Mouse (Mus musculus) small intestine, adult 2 months (tissue): ENCODE measurements around the gene 4931414P19Rik. TPM values are rescaled to one million over a fixed set of nuclear protein-coding genes. Genes with fewer than 3 reads are reported as not detected.
A peak's percentile ranks its signal among the peaks of the same experiment; 100 is the strongest.

Experiments used
- H3K27ac ChIP-seq: fragments of 200-500 bp; 2 replicates; pipeline ENCODE4 v1.5.1; 2012; ENCODE audit warnings: low read depth, low read length, control low read depth, inconsistent platforms; ENCODE audit not compliant: insufficient read depth
- H3K27me3 ChIP-seq: fragments of 200-500 bp; 2 replicates; pipeline ENCODE4 v1.6.1; 2012; ENCODE audit warnings: mild to moderate bottlenecking, moderate library complexity, low read length, inconsistent platforms; ENCODE audit not compliant: control insufficient read depth, insufficient read depth
- H3K36me3 ChIP-seq: fragments of 200-500 bp; 2 replicates; pipeline ENCODE4 v1.6.1; 2012; ENCODE audit warnings: mild to moderate bottlenecking, low read length, control low read depth, inconsistent platforms; ENCODE audit not compliant: control insufficient read depth, insufficient read depth
- H3K4me1 ChIP-seq: fragments of 200-500 bp; 2 replicates; pipeline ENCODE4 v1.6.1; 2012; ENCODE audit warnings: low read length, inconsistent platforms, mixed read lengths; ENCODE audit not compliant: control insufficient read depth, insufficient read depth, insufficient read length
- H3K4me3 ChIP-seq: fragments of 200-500 bp; 2 replicates; pipeline ENCODE4 v1.5.1; 2012; ENCODE audit warnings: low read depth, mild to moderate bottlenecking, control low read depth, inconsistent platforms, low read length, moderate library complexity
- CTCF ChIP-seq: fragments of 200-500 bp; IDR thresholded peaks from 2 replicates; pipeline ENCODE4 v1.5.1; 2012; ENCODE audit warnings: low read depth, mild to moderate bottlenecking, control low read depth, inconsistent platforms, low read length, moderate library complexity, mixed read lengths; ENCODE audit not compliant: insufficient replicate concordance, insufficient read length; ENCODE audit errors: extremely low read depth
- POLR2A ChIP-seq: fragments of 200-500 bp; IDR thresholded peaks from 2 replicates; pipeline ENCODE4 v1.6.1; 2012; ENCODE audit warnings: low read depth, mild to moderate bottlenecking, control low read depth, inconsistent platforms, low read length, moderate library complexity
- WGBS: fragments of 180-500 bp; shearing (Covaris S2); methylation state at CpG from one replicate; pipeline ENCODE4 v1.1.7; 2018; 5-methylcytosine and 5-hydroxymethylcytosine counted together
- polyA plus RNA-seq: library from polyadenylated mRNA; depleted of rRNA; stranded (reverse); fragments of >200 nt; gene quantifications from 2 replicates; pipeline ENCODE4 v1.2.3, GENCODE M21; 2012

Gene 4931414P19Rik
- polyA plus RNA-seq, 1 experiment: 5.6 TPM

DNA sequence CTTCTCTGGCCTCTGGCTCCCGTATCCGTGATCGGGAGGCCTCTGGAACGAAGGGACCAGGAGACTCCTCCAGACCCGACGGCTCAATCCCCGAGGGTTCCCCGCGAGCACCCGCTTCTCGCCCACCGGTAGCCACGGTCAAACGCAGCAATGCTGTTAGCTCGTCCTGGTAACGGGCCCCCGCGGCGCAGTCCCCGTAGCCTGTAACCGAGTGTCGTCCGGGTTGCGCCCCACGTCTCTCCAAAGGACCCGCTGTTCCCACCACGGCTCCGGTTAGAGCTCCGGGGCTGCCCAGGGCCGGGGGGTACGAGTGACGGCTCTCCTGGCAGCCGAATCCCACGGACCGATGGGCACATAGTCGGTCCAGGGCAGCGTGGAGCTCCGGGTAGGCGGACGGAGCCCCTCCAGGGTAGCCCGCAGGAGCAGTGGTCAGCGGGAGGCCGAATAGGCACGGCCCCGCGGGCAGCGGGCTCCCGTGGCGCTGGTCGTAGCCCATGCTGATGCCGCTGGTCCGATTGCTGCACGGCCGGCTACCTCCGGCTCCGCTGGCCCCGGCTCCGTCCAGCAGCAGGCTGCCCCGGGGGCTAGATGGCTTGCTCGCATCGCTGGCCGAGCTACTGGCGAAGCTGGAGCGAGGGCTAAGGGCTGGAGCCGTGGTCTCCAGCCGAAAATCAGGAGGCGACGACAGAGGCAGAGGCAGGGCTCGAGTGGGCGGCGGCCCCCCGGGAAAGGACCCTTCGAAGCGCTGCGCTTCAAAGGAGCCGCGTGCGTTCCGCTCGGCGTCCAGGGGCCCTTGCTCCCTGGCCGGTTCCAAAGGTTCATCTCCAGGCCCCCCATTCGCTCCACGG lies 29.3 kb downstream of the 4931414P19Rik start:
- under 1% methylated on average over 84 of the region's 84 CpGs for WGBS

DNA sequence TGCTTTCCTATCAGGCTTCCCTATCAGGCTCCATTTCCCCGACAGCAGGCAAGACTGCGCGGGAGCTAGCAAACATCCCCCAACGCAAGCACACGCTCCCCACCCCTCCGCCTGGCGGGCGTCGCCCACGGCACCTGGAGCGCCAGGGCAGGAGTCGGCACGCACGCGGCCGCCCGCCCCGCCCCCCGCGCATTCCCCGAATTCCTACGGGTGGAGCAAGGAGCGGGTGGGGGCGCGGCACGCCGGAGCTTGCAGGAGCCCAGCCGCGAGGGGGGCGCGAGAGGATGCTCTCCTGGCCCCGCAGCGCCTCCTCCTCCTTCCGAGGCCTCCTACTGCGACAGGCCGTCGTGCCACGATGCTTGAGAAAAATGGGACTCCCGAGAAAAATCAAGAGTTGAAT lies 30.2 kb downstream of the 4931414P19Rik start:
- Histone ChIP-seq H3K27me3 (peaks cover 22% of the 10 kb centered on the region), H3K27ac (no peak overlapping the region), H3K4me3 (peak overlapping the region; percentile 82), H3K4me1 (peaks cover 25% of the 10 kb centered on the region), H3K36me3 (no peaks in the 10 kb centered on the region)
- no peak for TF ChIP-seq POLR2A
- TF ChIP-seq CTCF: no peak
- 2% methylated on average over 39 of the region's 39 CpGs for WGBS

More for the DNA sequence above, 29.3 kb downstream of the 4931414P19Rik start:
- Histone ChIP-seq H3K4me1 (peaks cover 25% of the 10 kb centered on the region), H3K4me3 (peak overlapping the region; percentile 82), H3K27ac (no peak overlapping the region), H3K36me3 (no peaks in the 10 kb centered on the region), H3K27me3 (peaks cover 22% of the 10 kb centered on the region)
- TF ChIP-seq CTCF (no peak), POLR2A (no peak)

DNA sequence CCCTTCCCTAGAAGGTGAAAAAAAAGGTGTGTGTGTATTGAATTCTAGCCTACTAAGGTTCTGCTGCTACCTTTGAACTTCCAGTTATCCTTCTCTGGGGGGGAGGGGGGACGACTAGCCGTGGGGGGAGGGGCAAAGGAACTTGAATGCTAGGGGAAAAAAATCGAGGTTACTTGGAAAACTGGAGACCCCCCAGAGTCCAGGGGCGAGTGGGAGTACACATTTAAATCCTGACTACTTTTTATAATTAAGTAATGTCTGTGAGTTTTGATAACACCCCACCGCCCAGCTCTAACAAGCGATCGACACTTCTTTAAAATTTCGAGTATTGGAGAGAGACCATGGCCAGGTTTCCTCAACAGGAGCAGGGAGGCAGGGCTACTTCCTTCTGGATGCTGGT lies 30.8 kb downstream of the 4931414P19Rik start:
- peaks cover 22% of the 10 kb centered on the region for H3K27me3 ChIP-seq
- H3K4me3 ChIP-seq: no peak overlapping the region; the same call in 1 of the 2 replicates
- no peak overlapping the region for H3K27ac ChIP-seq
- TF ChIP-seq CTCF (no peak), POLR2A (no peak)
- H3K36me3 ChIP-seq: no peaks in the 10 kb centered on the region
- peaks cover 25% of the 10 kb centered on the region for H3K4me1 ChIP-seq
- 34% methylated on average over 8 of the region's 8 CpGs for whole genome bisulfite sequencing

DNA sequence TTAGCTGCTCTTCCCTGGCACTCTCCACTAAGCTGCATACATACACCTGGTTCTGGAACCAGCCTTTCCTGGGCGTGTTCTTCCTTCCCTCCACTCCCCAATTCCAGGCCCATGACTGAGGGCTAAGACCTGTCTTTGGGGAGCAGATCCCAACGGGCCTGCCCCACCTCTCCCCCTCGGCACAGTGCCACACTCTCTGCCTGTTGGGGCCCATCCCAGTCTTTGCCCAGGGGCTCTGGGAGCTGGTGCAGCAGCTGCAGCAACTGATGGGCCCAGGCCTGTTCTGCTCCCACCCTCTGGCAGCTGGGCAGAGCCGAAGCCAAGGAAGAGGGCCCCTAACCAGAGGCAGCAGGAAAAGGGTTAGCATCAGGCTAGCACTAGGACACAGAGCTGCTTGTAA lies 31.5 kb downstream of the 4931414P19Rik start:
- Histone ChIP-seq H3K36me3 (no peaks in the 10 kb centered on the region), H3K27ac (no peak overlapping the region), H3K27me3 (peaks cover 22% of the 10 kb centered on the region), H3K4me3 (no peak overlapping the region), H3K4me1 (peaks cover 25% of the 10 kb centered on the region)
- 35% methylated on average over 4 of the region's 4 CpGs for WGBS
- TF ChIP-seq CTCF (no peak), POLR2A (no peak)

DNA sequence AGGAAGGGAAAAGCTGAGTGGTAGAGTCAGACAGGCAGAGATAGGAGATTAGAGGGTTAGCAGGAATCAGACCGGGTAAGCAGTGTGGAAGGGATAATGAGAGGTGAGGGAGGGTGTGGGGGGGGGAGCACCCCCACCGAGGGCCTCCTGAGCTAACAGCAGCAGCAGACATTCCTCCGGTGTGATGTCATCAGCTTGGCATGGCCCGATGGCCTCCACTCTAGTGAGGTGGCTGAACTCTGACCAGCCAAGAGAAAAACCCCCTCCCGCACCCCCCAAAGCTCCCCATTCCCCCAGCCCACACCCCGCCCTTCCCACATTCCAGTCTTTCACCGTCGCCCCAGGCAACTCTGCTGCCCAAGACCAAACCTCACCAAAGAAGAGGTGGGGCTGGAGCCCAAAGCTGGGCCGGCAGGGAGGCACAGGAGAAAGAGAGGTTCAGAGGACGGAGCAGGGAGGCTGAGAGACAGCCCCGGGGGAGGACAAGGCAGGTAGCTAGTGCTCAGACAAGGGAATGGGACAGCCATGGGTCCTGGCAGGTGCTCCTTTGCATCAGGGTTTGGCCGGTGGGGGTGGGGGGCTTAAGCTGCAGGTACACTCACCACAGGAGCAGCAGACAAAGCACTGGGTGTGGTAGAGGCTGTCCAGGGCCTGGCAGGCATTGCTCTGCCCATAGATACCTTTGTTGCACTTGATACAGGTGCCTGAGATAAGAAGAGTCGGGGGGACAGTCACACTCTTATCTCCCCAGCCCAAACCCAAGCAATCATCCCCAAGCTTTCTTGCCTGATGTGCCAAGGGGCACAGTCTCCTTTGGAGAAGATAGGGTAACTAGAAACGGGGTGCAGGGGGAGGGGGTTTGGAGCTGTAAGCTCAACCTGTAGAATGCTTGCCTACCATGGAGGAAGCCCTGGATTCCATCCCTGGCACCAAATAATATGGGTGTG lies 32.7 kb downstream of the 4931414P19Rik start:
- H3K27me3 ChIP-seq: peaks cover 22% of the 10 kb centered on the region
- H3K27ac ChIP-seq: no peak overlapping the region
- no peak overlapping the region for H3K4me3 ChIP-seq
- WGBS: 36% methylated on average over 14 of the region's 14 CpGs
- no peaks in the 10 kb centered on the region; the same call in 1 of the 2 replicates for H3K36me3 ChIP-seq
- peaks cover 22% of the 10 kb centered on the region for H3K4me1 ChIP-seq
- TF ChIP-seq CTCF (no peak), POLR2A (no peak)

DNA sequence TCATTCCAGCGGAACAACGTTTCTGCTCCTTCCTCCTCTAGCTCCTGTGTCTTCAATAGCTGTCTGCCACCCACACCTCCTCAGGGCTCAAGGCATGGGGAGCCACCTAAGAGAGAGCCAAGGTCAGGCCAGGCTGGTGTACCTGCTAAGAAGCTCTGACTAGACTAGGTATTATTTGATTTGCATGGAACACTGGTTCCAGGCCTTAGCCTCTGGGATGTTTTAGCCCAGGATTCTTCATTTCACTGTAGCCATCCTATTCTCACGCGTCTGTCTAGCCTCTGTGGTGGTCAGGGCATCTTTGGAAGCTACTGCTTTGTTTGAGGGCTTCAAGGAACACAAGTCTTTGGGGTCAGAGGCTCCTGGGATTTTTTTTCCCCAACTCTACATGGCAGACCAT lies 33.7 kb downstream of the 4931414P19Rik start:
- no peaks in the 10 kb centered on the region; the same call in 1 of the 2 replicates for H3K36me3 ChIP-seq
- no peak overlapping the region for H3K4me3 ChIP-seq
- H3K27me3 ChIP-seq: peaks cover 20% of the 10 kb centered on the region
- WGBS: 57% methylated on average over 4 of the region's 4 CpGs
- no peak overlapping the region for H3K27ac ChIP-seq
- peaks cover 21% of the 10 kb centered on the region for H3K4me1 ChIP-seq
- TF ChIP-seq POLR2A (no peak), CTCF (no peak)
